9 mouse cellular contexts compared by ENCODE assay signal in the genomic region with DNA sequence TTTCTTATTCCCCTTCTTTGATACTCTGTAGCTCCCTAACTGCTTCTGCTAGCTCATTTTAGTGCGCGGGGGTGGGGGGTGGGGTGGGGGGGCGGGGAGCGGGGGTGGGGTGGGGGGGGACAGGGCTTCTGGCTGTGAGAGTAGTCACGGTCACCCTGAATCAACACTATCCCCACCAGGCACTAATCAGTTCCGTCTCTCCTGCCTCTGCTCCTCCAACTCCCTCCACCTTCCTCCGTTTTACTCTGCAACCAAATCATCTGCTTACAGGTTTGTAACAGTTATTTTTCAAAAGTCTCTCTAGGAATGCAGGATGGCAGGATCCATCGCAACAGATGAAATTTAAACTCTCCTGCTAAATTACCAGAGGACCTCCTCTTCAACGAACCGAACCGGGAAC.
DNase-seq lines count a peak whose midpoint lies in the region; ATAC-seq lines count a peak whose summit lies in the region.
"Had no signal": no experiment of that assay in that cellular context is flagged by ENCODE, and none has a peak within 500 bp of the region (broad histone marks: within the 10 kb centered on the region; RNA-seq: fewer than 3 reads in every experiment).

No protein-coding gene starts in this region.

- 0 out of 2 replicates have a peak overlapping the region, but pooled peaks have one; percentile 5 for H3K4me3 ChIP-seq in forebrain, embryonic 12.5 days (replicated peaks)
- no peak overlapping the region for H3K4me3 ChIP-seq in forebrain, embryonic 14.5 days (ENCODE audit: low read depth, low read length)
- peak overlapping the region; percentile 21; the same call in 1 of the 2 replicates for H3K4me3 ChIP-seq in liver, embryonic 11.5 days (ENCODE audit: low read depth, low read length)
- H3K4me3 ChIP-seq in hindbrain, embryonic 13.5 days, result no peak overlapping the region
- peak overlapping the region; percentile 19; the same call in 1 of the 2 replicates for H3K4me3 ChIP-seq in liver, embryonic 16.5 days (ENCODE audit: low read depth, low read length)

- peak overlapping the region; percentile 33; the same call in 1 of the 2 replicates for H3K4me2 ChIP-seq in forebrain, embryonic 12.5 days
- no peak overlapping the region for H3K4me2 ChIP-seq in forebrain, embryonic 14.5 days (ENCODE audit: low read length)
- peak overlapping the region; percentile 53 for H3K4me2 ChIP-seq in liver, embryonic 11.5 days
- H3K4me2 ChIP-seq in hindbrain, embryonic 13.5 days, result 0 out of 2 replicates have a peak overlapping the region, but pooled peaks have one; percentile 8
- H3K4me2 ChIP-seq in liver, embryonic 16.5 days (ENCODE audit: low read depth, low read length), result peak overlapping the region; percentile 37

- peaks cover 4% of the 10 kb centered on the region; the same call in 1 of the 2 replicates for H3K9me3 ChIP-seq in forebrain, embryonic 12.5 days
- H3K9me3 ChIP-seq in forebrain, embryonic 14.5 days (replicated peaks; ENCODE audit: control insufficient read depth, low read length), result no peaks in the 10 kb centered on the region
- H3K9me3 ChIP-seq in liver, embryonic 11.5 days (ENCODE audit: control insufficient read depth, low read length), result no peaks in the 10 kb centered on the region
- H3K9me3 ChIP-seq in hindbrain, embryonic 13.5 days, result peaks cover 4% of the 10 kb centered on the region; the same call in 1 of the 2 replicates
- no peaks in the 10 kb centered on the region for H3K9me3 ChIP-seq in liver, embryonic 16.5 days (replicated peaks; ENCODE audit: control insufficient read depth, low read length)

- no peak for DNase-seq in forebrain, embryonic 14.5 days (ENCODE audit: low spot score)
- DNase-seq in liver, embryonic 11.5 days (ENCODE audit: low spot score), result no peak
- no peak for DNase-seq in liver
- no peak for DNase-seq in cerebellum, postnatal 25 days
- DNase-seq: kidney, adult 2 months had no signal

- H3K27ac ChIP-seq in forebrain, embryonic 12.5 days, result no peak overlapping the region
- no peak overlapping the region for H3K27ac ChIP-seq in forebrain, embryonic 14.5 days (ENCODE audit: low read depth, low read length)
- no peak overlapping the region for H3K27ac ChIP-seq in liver, embryonic 11.5 days (ENCODE audit: low read depth, low read length)
- no peak overlapping the region for H3K27ac ChIP-seq in hindbrain, embryonic 13.5 days
- no peak overlapping the region for H3K27ac ChIP-seq in liver, embryonic 16.5 days (ENCODE audit: low read length)

- no peak for ATAC-seq in forebrain, embryonic 12.5 days (ENCODE audit: low FRiP score)
- ATAC-seq in forebrain, embryonic 14.5 days, result no peak
- no peak for ATAC-seq in liver, embryonic 11.5 days (replicated peaks; ENCODE audit: low FRiP score)
- ATAC-seq in hindbrain, embryonic 13.5 days (ENCODE audit: low FRiP score), result no peak
- no peak for ATAC-seq in liver, embryonic 16.5 days (ENCODE audit: low read depth)
- ATAC-seq in CD4-positive, CD25-positive, alpha-beta regulatory T cell, adult 4 months, result no peak

- no peak overlapping the region for H3K9ac ChIP-seq in forebrain, embryonic 12.5 days
- H3K9ac ChIP-seq in forebrain, embryonic 14.5 days (ENCODE audit: low read length), result no peak overlapping the region
- no peak overlapping the region for H3K9ac ChIP-seq in liver, embryonic 11.5 days (ENCODE audit: low read depth, low read length)
- H3K9ac ChIP-seq in hindbrain, embryonic 13.5 days, result no peak overlapping the region
- no peak overlapping the region for H3K9ac ChIP-seq in liver, embryonic 16.5 days (ENCODE audit: low read depth, low read length)

- no peaks in the 10 kb centered on the region for H3K36me3 ChIP-seq in forebrain, embryonic 12.5 days (replicated peaks)
- H3K36me3 ChIP-seq in forebrain, embryonic 14.5 days (ENCODE audit: control insufficient read depth, insufficient read depth, low read length), result no peaks in the 10 kb centered on the region
- no peaks in the 10 kb centered on the region for H3K36me3 ChIP-seq in liver, embryonic 11.5 days (ENCODE audit: control insufficient read depth, insufficient read depth, low read length)
- no peaks in the 10 kb centered on the region for H3K36me3 ChIP-seq in hindbrain, embryonic 13.5 days
- no peaks in the 10 kb centered on the region for H3K36me3 ChIP-seq in liver, embryonic 16.5 days (ENCODE audit: control insufficient read depth, insufficient read depth)

- no peaks in the 10 kb centered on the region for H3K27me3 ChIP-seq in forebrain, embryonic 12.5 days
- no peaks in the 10 kb centered on the region for H3K27me3 ChIP-seq in forebrain, embryonic 14.5 days (replicated peaks; ENCODE audit: control insufficient read depth, insufficient read depth, low read length)
- H3K27me3 ChIP-seq in liver, embryonic 11.5 days (replicated peaks; ENCODE audit: control insufficient read depth, insufficient read depth, low read length), result no peaks in the 10 kb centered on the region
- no peaks in the 10 kb centered on the region for H3K27me3 ChIP-seq in hindbrain, embryonic 13.5 days
- no peaks in the 10 kb centered on the region for H3K27me3 ChIP-seq in liver, embryonic 16.5 days (ENCODE audit: control insufficient read depth, insufficient read depth, low read depth, low read length)

- no peaks in the 10 kb centered on the region; the same call in 1 of the 2 replicates for H3K4me1 ChIP-seq in forebrain, embryonic 12.5 days
- no peaks in the 10 kb centered on the region for H3K4me1 ChIP-seq in forebrain, embryonic 14.5 days (ENCODE audit: control insufficient read depth, insufficient read depth, low read length)
- no peaks in the 10 kb centered on the region for H3K4me1 ChIP-seq in liver, embryonic 11.5 days (replicated peaks; ENCODE audit: control insufficient read depth, insufficient read depth, low read length)
- H3K4me1 ChIP-seq in hindbrain, embryonic 13.5 days (replicated peaks), result no peaks in the 10 kb centered on the region
- H3K4me1 ChIP-seq in liver, embryonic 16.5 days (ENCODE audit: control insufficient read depth, low read depth, low read length), result no peaks in the 10 kb centered on the region

- WGBS in forebrain, embryonic 12.5 days, result 21% methylated on average over 11 of the region's 11 CpGs
- 30% methylated on average over 11 of the region's 11 CpGs for WGBS in forebrain, embryonic 14.5 days
- WGBS in liver, embryonic 11.5 days, result 3% methylated on average over 11 of the region's 11 CpGs
- WGBS in hindbrain, embryonic 13.5 days, result 29% methylated on average over 11 of the region's 11 CpGs
- whole genome bisulfite sequencing in liver, embryonic 16.5 days (ENCODE audit: insufficient replicate concordance), result 9% methylated on average over 11 of the region's 11 CpGs

Comparison
In these comparisons a context has a peak if more than half of its experiments do, and no peak if none do; other contexts are left out.
1. H3K4me3 ChIP-seq: peak in forebrain, embryonic 12.5 days (single experiment), liver, embryonic 11.5 days (single experiment) and liver, embryonic 16.5 days (single experiment); none in forebrain, embryonic 14.5 days (single experiment) and hindbrain, embryonic 13.5 days (single experiment).